Mouse (Mus musculus) neural tube, embryonic 12.5 days (tissue): ENCODE measurements at regions not wholly inside any gene's neighbourhood (a gene's known extent, or its start where the extent isn't known, plus 50 kb on each side); places are given as distances from the start of the nearest gene placed in this dataset.
A peak's percentile ranks its signal among the peaks of the same experiment; 100 is the strongest.

Experiments used
- ATAC-seq: fragments of 200-750 bp; cut with Nextera tagmentation; 2 replicates; pipeline ENCODE4 v1.8.0; 2017; ENCODE audit warnings: low read depth, mild to moderate bottlenecking, moderate TSS enrichment, moderate library complexity; ENCODE audit not compliant: low FRiP score
- H3K27ac ChIP-seq: fragments of 300-500 bp; sonication (generic); 2 replicates; pipeline ENCODE4 v1.5.1; 2016
- H3K27me3 ChIP-seq: fragments of 300-500 bp; sonication (generic); replicated peaks from 2 replicates; pipeline ENCODE4 v1.6.1; 2016; ENCODE audit warnings: mild to moderate bottlenecking
- H3K36me3 ChIP-seq: fragments of 300-500 bp; sonication (generic); 2 replicates; pipeline ENCODE4 v1.6.1; 2016; ENCODE audit warnings: mild to moderate bottlenecking
- H3K4me1 ChIP-seq: fragments of 300-500 bp; sonication (generic); 2 replicates; pipeline ENCODE4 v1.6.1; 2016
- H3K4me2 ChIP-seq: fragments of 300-500 bp; sonication (generic); replicated peaks from 2 replicates; pipeline ENCODE4 v1.6.1; 2016; ENCODE audit warnings: mild to moderate bottlenecking
- H3K4me3 ChIP-seq: fragments of 300-500 bp; sonication (generic); 2 replicates; pipeline ENCODE4 v1.5.1; 2016
- H3K9ac ChIP-seq: fragments of 300-500 bp; sonication (generic); 2 replicates; pipeline ENCODE4 v1.6.1; 2016; ENCODE audit warnings: mild to moderate bottlenecking
- H3K9me3 ChIP-seq: fragments of 300-500 bp; sonication (generic); 2 replicates; pipeline ENCODE4 v1.6.1; 2016; ENCODE audit warnings: mild to moderate bottlenecking
- WGBS: fragments of 180-500 bp; shearing (Covaris S2); methylation state at CpG from one replicate; pipeline ENCODE4 v1.1.7; 2016; 5-methylcytosine and 5-hydroxymethylcytosine counted together

DNA sequence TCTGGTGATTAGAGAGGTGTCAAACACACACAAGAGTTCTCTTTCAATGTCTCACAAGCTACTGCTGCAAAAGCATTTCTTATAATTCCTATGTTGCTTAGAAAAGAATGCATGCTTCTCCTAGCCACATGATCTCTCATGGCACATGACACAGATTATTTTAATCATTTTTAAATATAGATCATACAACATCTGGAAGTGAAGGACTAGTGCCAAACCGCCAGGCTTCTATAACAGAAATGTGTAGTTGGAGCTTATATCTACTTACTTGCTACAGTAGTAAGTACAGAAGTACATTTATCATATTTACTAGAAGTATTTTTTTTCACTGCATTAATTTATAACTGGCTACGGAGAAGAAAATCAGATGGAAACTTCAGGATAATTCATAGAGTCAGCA, 611.3 kb downstream of the Dach1 start:
- Histone ChIP-seq H3K27me3 (no peaks in the 10 kb centered on the region), H3K27ac (no peak overlapping the region), H3K4me3 (no peak overlapping the region), H3K9ac (no peak overlapping the region), H3K36me3 (no peaks in the 10 kb centered on the region), H3K4me2 (no peak overlapping the region), H3K4me1 (no peaks in the 10 kb centered on the region), H3K9me3 (no peaks in the 10 kb centered on the region)
- 91% methylated on average over 2 of the region's 2 CpGs for WGBS
- ATAC-seq = no peak

DNA sequence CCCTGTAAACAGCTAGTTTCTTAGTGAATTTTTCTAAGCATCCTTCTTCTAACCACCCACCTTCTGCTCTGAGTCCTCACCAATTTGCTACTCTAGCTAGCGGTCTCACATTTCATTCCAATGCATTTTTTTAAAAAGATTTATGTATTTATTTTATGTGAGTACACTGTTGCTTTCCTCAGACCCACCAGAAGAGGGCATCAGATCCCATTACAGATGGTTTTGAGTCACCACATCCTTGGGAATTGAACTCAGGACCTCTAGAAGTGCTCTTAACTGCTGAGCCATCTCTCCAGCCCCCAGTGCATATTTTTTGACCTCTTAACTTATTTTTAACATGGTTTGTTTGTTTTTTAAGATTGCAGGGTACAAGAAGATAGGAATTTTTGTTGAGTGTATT, 611.7 kb downstream of the Dach1 start:
- Histone ChIP-seq H3K36me3 (no peaks in the 10 kb centered on the region), H3K9me3 (no peaks in the 10 kb centered on the region), H3K4me3 (no peak overlapping the region), H3K4me1 (no peaks in the 10 kb centered on the region), H3K9ac (no peak overlapping the region), H3K27me3 (no peaks in the 10 kb centered on the region), H3K27ac (no peak overlapping the region), H3K4me2 (no peak overlapping the region)
- 80% methylated on average over 1 of the region's 1 CpGs for WGBS
- ATAC-seq = no peak

DNA sequence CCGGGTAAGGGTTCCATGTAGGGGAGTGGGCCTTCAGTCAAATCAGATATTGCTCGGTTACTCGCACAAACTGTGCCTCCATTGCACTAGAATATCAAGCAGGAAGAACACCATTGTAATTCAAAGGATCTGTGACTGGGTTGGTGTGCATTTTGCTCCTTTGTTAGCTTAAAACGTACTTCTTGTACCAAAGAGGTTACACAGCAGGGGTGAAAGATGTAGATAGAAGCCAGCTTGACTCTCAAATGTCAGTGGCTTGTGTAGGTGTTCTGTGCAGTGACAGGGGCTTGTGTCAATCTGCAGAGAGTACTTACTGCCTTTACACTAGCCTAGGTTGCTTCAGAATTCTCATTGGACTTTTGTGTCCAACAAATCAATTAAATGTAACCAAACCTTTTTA, 623.3 kb downstream of the Dach1 start:
- H3K27me3 ChIP-seq = no peaks in the 10 kb centered on the region
- no peaks in the 10 kb centered on the region for H3K9me3 ChIP-seq
- no peak overlapping the region for H3K4me2 ChIP-seq
- no peak overlapping the region for H3K9ac ChIP-seq
- H3K27ac ChIP-seq = no peak overlapping the region
- H3K4me3 ChIP-seq = no peak overlapping the region
- no peaks in the 10 kb centered on the region for H3K36me3 ChIP-seq
- H3K4me1 ChIP-seq = no peaks in the 10 kb centered on the region
- 84% methylated on average over 4 of the region's 4 CpGs for WGBS
- no peak for ATAC-seq

DNA sequence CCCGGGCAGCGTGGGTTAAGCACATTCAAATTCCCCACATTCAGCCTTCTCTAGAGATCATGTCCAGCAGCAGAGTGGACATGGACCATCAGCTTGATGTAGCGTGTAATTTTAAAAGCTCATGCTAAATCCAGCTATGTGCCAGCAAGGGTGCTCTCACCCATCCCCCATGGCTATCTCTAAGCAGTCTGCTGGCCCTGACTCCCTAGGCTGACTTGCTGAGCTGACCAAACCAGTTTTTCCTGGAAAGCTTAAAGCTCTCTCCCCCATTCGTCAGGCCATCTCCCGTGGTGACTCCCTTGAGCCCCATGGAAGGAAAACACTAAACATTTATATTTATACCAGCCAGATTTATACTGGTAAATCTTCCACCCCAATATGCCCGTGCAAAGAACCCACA, 625.3 kb downstream of the Dach1 start:
- Histone ChIP-seq H3K27ac (no peak overlapping the region), H3K27me3 (no peaks in the 10 kb centered on the region), H3K4me2 (no peak overlapping the region), H3K4me3 (no peak overlapping the region), H3K9me3 (no peaks in the 10 kb centered on the region), H3K4me1 (no peaks in the 10 kb centered on the region), H3K9ac (no peak overlapping the region), H3K36me3 (no peaks in the 10 kb centered on the region)
- no peak for ATAC-seq
- WGBS = 70% methylated on average over 6 of the region's 6 CpGs

DNA sequence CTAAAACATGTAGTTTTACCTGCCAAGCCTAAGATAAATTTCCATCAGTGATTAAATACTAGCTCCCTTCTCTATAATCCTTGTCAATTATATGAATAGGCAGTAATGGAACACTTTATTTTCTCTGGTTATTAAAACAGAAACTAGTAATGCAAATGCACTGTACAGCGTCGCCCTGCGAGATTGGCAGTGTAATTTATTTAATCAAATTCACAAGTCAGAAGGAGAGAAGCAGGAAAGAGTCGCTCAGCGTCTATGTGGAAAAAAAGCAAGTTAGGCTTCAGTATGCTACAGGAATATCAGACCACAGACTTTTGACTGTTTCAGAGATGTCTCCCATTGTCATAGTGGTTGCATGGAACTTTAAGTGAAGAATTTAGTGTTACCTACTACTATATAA, 632.6 kb downstream of the Dach1 start:
- H3K4me1 ChIP-seq = no peaks in the 10 kb centered on the region
- 81% methylated on average over 5 of the region's 5 CpGs for WGBS
- H3K9ac ChIP-seq = no peak overlapping the region
- ATAC-seq = no peak
- no peaks in the 10 kb centered on the region for H3K27me3 ChIP-seq
- no peak overlapping the region for H3K4me2 ChIP-seq
- H3K27ac ChIP-seq = no peak overlapping the region
- no peaks in the 10 kb centered on the region for H3K9me3 ChIP-seq
- H3K4me3 ChIP-seq = no peak overlapping the region
- no peaks in the 10 kb centered on the region for H3K36me3 ChIP-seq

DNA sequence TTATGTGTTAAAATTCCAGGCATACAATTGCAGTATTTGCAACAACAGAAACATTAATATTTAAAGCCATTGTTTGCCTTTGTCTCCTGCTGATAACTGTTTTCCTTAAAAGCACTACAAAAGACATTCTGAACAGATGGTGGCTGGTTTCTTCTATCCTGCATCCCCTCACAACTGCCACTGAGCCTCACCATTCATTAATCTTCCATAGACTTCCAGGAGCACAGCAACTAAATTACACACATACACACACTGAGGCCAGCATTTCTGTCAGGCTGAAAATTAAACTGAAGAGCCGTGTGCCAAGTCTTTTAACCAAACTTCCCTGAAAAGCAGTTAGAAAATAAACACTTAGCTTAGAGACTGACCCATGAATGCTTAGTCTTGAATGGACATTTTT, 658.2 kb downstream of the Dach1 start:
- Histone ChIP-seq H3K27ac (no peak overlapping the region), H3K4me3 (no peak overlapping the region), H3K36me3 (no peaks in the 10 kb centered on the region), H3K9me3 (peaks cover 2% of the 10 kb centered on the region; the same call in 1 of the 2 replicates), H3K9ac (no peak overlapping the region), H3K27me3 (no peaks in the 10 kb centered on the region), H3K4me2 (no peak overlapping the region), H3K4me1 (no peaks in the 10 kb centered on the region)
- WGBS = 3% methylated on average over 1 of the region's 1 CpGs
- 0 out of 2 replicates have a peak, but pooled peaks have one; percentile 50 for ATAC-seq

DNA sequence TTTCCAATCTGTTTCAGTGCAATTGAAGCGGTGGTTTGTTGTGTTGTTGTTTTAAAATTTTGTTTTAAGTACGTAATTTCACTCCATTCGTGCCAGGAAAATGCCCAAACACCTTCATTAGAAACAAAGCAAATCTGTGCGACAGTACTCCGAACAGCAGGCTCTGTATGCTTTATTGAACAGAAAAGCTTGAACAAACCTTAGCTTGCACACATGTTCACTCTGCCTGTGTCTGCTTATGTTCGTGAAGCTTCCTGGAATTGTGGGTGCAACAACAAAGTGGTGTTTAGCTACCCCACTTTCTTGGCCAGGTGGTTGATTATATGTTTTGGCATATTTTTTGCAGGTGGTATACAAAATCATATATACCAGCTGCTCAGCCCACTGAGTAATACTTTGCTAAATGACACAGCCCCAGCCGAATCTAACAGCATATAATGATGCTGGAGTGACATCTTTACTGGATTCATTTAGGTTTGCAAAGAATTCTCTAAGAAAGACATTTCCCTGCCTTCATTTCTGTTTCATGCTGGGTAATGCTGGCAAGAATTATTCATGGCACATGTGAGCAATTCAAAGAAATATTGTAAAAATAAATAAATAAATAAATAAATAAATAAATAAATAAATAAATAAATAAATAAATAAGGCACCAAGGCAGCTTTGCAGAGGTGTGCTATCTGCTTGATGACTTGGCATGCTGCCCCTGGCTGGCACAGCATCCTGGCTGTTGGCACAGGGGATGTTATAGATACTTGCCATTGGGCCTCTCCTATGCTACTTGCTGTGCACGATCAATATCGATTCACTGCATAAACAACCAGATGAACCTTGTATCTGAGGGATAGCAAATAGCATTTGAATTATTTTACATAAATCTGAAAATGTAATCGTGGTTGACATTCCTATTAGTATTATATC, 679.9 kb downstream of the Dach1 start:
- H3K27ac ChIP-seq = no peak overlapping the region
- H3K4me2 ChIP-seq = no peak overlapping the region
- H3K9me3 ChIP-seq = no peaks in the 10 kb centered on the region
- no peak overlapping the region for H3K4me3 ChIP-seq
- H3K4me1 ChIP-seq = no peaks in the 10 kb centered on the region
- 92% methylated on average over 10 of the region's 10 CpGs for WGBS
- H3K27me3 ChIP-seq = no peaks in the 10 kb centered on the region
- no peaks in the 10 kb centered on the region for H3K36me3 ChIP-seq
- H3K9ac ChIP-seq = no peak overlapping the region
- ATAC-seq = no peak

DNA sequence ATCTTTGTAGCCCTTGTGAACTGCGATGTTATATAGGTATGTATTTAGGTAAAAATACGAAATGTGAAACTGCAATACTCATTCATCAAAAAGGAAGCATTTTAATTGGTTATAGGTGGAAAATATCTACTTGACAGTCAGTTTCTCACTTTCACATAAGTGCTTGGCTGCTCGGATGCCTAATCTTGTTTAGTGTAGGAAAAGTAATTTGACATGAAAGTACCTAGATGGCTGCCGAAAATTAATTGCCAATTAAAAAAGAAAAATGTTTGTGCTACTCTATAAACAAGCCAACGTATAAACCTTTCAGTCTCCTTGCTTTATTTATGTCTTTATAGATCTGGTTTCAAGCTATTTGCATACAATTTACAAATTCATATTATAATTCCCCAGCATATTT, 691.3 kb downstream of the Dach1 start:
- Histone ChIP-seq H3K9me3 (no peaks in the 10 kb centered on the region), H3K4me3 (no peak overlapping the region), H3K36me3 (no peaks in the 10 kb centered on the region), H3K9ac (no peak overlapping the region), H3K4me2 (no peak overlapping the region), H3K4me1 (no peaks in the 10 kb centered on the region), H3K27ac (no peak overlapping the region), H3K27me3 (no peaks in the 10 kb centered on the region)
- WGBS = 76% methylated on average over 5 of the region's 5 CpGs
- no peak for ATAC-seq

DNA sequence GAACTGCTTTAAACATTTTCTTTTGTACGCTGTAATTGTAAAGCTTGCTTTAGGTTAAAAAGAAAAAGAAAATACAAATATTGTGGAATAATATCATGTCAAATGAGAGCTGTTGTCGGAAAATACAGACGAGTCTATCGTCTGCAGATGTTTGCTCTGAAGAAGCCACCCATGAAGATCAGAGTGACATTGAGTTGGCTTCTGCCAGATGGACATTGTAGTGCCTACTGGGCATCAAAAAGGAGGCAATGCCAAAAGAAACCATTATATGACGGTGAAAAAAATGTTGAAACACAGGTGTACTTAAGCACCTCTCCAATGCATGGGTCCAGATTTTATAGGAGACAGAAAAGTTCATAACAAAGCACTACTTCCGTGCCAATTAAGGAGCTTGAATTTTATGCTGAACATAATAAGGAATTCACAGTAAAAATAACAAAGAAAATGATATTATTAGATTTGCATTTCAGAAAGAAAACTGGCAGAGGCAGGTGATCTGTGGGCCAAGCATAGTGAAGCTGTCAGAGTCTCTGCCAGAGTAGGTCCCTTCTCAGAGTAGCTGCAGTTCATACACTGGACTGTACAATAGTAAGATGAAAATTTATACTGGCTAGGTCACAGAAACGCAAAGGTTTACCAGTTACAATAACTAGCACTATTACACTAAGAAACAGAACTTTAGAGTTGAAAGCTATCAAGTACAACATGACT, 718.9 kb downstream of the Dach1 start:
- Histone ChIP-seq H3K4me2 (no peak overlapping the region), H3K4me1 (no peaks in the 10 kb centered on the region), H3K9me3 (no peaks in the 10 kb centered on the region), H3K4me3 (no peak overlapping the region), H3K27me3 (no peaks in the 10 kb centered on the region), H3K9ac (no peak overlapping the region), H3K27ac (no peak overlapping the region), H3K36me3 (no peaks in the 10 kb centered on the region)
- ATAC-seq = no peak
- WGBS = 88% methylated on average over 7 of the region's 7 CpGs

DNA sequence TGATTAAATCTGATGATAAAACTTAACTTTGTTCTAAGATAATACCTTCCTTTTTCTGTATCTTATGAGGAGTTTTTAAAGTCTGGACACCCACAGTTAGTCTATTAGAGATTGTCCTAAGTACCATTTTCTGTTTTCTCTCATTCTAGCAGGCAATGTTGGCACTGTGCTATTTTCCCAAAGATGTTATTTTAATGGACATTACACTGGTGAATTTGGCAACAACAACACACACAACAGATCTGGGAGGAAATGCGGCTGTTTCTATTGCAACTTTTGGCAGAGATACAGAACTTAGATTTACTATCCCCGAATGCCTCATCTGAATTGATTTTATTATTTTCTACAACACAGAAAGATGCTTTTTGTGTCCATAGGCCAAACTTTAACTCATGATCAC, 720.9 kb downstream of the Dach1 start:
- H3K4me1 ChIP-seq = no peaks in the 10 kb centered on the region
- no peaks in the 10 kb centered on the region for H3K36me3 ChIP-seq
- no peak overlapping the region for H3K9ac ChIP-seq
- H3K4me3 ChIP-seq = no peak overlapping the region
- no peak overlapping the region for H3K27ac ChIP-seq
- H3K9me3 ChIP-seq = no peaks in the 10 kb centered on the region
- WGBS = 91% methylated on average over 2 of the region's 2 CpGs
- no peaks in the 10 kb centered on the region for H3K27me3 ChIP-seq
- no peak overlapping the region for H3K4me2 ChIP-seq
- no peak for ATAC-seq

DNA sequence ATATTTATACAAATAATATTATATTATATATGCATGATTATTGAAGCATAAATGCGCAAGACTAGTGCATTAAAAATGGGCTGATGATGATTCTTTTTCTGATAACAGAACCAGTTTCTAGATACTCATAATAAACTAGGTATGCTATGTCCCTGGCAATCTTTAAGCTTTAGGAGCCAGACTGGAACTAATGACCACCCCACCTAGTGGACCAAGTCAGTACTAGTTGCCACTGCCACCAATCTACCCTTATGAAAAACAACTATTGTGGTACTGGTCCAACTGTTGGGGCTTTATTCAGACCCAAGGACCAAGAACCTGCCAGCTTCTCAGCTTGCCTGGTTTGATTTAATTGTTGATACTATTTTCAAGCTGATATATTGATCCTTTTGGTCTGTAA, 722.8 kb downstream of the Dach1 start:
- Histone ChIP-seq H3K9me3 (no peaks in the 10 kb centered on the region), H3K27ac (no peak overlapping the region), H3K4me3 (no peak overlapping the region), H3K36me3 (no peaks in the 10 kb centered on the region), H3K9ac (no peak overlapping the region), H3K4me2 (no peak overlapping the region), H3K4me1 (no peaks in the 10 kb centered on the region), H3K27me3 (no peaks in the 10 kb centered on the region)
- 89% methylated on average over 1 of the region's 1 CpGs for WGBS
- ATAC-seq = no peak

DNA sequence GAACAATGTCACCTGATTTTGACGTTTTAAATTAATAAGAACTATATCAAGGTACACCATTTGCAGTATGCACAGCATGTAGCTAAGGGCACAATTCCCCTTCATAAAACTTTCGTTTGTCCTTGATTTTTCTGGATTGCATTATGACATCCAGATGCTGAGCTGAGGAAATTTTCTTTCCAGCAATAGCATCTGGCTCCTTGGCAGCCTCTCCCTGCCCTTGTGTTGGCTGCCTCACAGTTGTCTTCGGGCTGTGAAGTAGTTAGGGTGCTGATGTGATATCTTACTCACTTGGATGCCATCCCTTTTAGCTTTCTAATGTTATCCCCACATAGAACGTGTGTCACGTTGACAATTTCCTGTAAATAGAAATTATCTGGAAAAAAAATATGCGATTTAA, 729.2 kb downstream of the Dach1 start:
- H3K27ac ChIP-seq = no peak overlapping the region
- no peaks in the 10 kb centered on the region for H3K9me3 ChIP-seq
- WGBS = 82% methylated on average over 6 of the region's 6 CpGs
- no peaks in the 10 kb centered on the region for H3K36me3 ChIP-seq
- no peak for ATAC-seq
- H3K9ac ChIP-seq = no peak overlapping the region
- H3K27me3 ChIP-seq = no peaks in the 10 kb centered on the region
- H3K4me1 ChIP-seq = no peaks in the 10 kb centered on the region
- H3K4me2 ChIP-seq = no peak overlapping the region
- H3K4me3 ChIP-seq = no peak overlapping the region
